Mouse (Mus musculus): ENCODE measurements at regions not wholly inside any gene's neighbourhood (a gene's known extent, or its start where the extent isn't known, plus 50 kb on each side); places are given as distances from the start of the nearest gene placed in this dataset.

GRCm38 (mm10) chr8:37291069-37291850, 297.9 kb downstream of the AI429214 start:
- H3K9me3 ChIP-seq (replicated peaks; ENCODE audit: control insufficient read depth, low read length): no peaks in the 10 kb centered on the region
- no peaks in the 10 kb centered on the region for H3K4me1 ChIP-seq (ENCODE audit: control insufficient read depth, insufficient read depth, low read length)
- no peak overlapping the region for H3K9ac ChIP-seq (replicated peaks; ENCODE audit: low read length)
- DNase-seq (ENCODE audit: low spot score): no peak
- no peaks in the 10 kb centered on the region for H3K27me3 ChIP-seq (ENCODE audit: control insufficient read depth, insufficient read depth, low read length)
- H3K36me3 ChIP-seq (replicated peaks; ENCODE audit: control insufficient read depth, insufficient read depth, low read depth, low read length): no peaks in the 10 kb centered on the region
- no peak overlapping the region for H3K27ac ChIP-seq (replicated peaks; ENCODE audit: low read depth, low read length)
- WGBS: 85% methylated on average over 7 of the region's 7 CpGs
- H3K4me3 ChIP-seq (ENCODE audit: low read depth, low read length): no peak overlapping the region
- ATAC-seq (replicated peaks; ENCODE audit: insufficient number of reproducible peaks, low FRiP score, low TSS enrichment, low read depth): no peak
- H3K4me2 ChIP-seq (ENCODE audit: low read depth, low read length): no peak overlapping the region
